Mouse (Mus musculus): ENCODE data around the gene Rbpjl.
A peak's percentile ranks its signal among the peaks of the same experiment; 100 is the strongest.

GRCm38 (mm10) chr2:164407708-164408107 lies 4.8 kb downstream of the Rbpjl start:
- TF ChIP-seq CTCF (IDR thresholded peaks at IDR 0.05; ENCODE audit: borderline replicate concordance, insufficient read depth, low read length) = peak; percentile 83
- TF ChIP-seq POLR2A (IDR thresholded peaks at IDR 0.05; ENCODE audit: low read depth, low read length) = no peak
